Mouse (Mus musculus): ENCODE measurements around the gene Lsamp.
"Not testable (repeated sequence)": the region's sequence is repeated elsewhere in the genome, so short reads cannot be mapped to it uniquely, and the experiment has no call there.

Lsamp gene

DNA sequence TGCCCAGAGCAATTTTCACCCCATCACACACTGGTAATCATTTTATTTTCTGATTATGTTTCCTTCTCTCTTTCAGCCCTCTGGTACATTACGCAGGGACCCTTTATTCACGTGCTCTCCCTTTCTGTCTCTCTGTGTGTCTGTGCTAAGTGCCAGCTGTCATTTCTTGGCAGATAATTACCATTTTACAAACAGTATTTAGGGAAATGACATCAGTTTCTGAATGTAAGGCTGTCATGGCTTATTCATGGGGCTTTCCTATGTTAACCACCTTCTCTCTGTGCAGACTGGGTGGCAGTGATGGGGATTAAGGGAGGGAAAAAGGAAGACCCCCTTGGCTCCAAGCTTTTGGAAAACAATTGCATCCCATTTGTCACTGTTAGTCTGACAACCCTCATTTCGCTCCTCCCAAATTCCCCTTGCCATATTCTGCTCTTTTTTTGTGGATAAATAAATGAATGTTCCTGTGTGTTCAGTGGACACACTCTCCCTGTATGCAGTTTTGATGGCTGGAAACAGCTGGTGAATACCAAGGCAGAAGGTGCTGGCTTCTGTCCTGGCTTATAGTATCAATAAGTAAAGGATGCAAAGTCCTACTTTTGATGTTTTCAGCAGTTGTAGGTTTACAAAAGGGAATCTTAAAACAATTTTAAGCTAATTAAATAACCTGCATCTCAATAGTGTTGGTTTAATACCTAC lies 520.2 kb downstream of the Lsamp start:
- no peak for DNase-seq

DNA sequence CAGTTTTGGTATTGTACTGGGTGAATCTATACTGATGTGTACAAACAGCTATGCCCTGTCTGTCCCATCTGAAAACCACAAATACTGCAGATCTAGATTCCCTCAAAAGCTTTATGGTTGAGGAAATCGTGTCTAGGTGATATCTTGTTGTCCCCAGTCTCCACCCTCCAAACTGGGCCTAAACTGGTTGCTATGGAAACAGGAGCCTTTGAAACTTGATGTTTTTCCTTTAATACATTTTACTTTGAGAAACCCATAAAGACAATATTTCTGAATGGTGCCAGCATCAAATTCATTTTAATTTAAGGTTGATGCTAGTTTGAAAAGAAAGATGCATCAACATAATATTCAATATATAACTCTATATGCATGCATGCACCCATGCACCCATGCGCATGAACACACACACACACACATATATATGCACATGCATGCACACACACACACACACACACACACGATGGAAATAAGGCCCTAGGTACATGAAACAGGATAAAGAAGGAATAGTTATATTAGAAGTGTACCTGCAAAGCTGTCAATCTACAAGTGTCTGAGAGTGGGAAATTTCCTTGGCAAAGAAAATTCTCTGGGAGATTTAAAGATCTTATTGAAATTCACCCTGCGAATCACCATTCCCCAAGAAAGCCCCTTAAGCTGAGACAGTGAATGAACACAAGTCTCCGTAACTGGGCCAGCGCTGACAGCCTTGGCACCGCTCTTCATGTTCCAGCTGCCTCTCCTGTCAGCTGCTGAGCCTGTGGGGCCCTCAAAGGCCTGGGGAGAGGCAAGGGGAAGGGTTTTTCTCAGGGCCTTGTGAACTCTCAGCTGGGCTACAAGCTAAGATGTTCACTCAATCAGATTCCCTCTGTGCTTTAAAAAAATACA lies 525.2 kb downstream of the Lsamp start:
- peak; percentile 11 for DNase-seq

DNA sequence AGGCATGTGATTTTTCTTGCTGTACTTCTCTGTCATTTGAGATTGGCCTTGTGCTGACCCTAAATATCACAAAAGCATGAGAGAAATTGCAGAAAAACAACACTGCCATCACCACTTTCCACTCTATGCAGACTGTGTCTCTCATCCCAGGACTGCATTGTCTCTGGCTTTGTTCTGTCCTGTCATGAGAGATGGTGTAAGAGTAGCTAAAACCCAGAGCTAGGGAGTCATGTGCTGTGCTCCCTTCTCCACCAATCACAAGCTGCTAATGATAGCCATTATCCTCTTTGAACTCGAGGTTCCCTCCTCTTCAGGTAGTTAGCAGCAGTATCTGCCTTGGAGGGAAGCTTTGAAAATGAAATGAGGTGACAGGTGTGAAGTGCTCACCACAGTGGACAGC lies 552.6 kb downstream of the Lsamp start:
- DNase-seq, result no peak

DNA sequence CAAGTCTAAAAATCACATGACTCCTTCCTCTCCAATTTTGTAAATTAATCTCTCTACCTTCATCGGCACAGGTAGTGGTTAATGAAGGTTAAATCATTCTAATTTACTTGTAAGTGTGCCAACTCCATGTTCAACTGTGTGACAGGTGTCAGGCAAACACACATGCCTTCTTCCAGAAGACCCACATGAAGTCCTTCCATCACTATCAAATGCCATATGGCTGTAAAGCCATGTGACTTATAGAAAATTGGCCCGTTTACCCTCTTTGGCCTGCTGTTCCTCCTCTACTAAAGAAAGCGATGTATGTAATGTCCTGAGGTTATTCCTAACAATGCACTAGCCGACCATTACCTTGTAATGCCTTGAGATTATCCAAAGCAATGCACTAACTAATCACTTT lies 565.5 kb downstream of the Lsamp start:
- no peak for DNase-seq

DNA sequence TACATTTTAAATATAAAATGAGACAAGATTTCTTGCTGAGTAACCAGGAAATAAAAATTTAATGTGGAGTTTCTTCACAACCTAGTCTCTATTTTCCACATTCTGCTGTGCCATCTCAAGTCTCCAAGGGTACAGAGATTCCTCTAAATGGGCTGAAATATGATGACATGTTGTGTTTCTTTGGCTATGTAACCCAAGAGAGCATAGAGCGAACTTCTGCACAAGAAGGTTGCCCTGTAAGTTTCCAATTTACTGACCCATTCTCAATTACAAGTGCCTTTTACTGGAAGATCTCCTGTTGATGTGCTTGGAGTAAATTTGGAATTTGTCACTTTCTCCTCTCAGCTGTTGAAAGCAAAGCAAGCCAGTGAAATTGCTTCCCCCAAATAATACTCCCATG lies 571.4 kb downstream of the Lsamp start:
- DNase-seq, result no peak

DNA sequence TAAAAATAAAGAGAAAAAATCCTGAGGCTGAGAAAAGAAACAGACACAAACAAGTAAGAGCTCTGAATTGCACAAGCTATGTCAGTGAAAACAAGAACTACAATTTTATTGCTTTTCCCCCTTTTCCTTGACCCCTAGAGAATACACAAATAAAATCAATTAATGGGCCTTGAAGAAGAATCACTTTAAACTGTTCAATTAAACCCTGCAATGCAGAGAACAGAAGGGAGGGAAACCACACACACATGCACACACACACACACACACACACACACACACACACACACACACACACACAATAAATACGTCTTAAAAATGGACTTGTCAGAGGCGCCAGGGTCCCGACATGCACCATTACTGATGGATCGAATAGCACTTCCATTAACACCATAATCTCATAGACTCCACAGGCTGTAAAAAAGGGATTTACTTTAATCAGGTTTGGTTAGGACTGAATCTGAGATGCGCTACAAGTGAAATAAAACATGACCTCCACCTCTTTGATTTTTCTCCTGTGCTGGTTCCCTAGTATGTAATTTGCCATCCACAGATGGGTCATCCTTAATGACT lies 573.6 kb downstream of the Lsamp start:
- DNase-seq, result no peak

DNA sequence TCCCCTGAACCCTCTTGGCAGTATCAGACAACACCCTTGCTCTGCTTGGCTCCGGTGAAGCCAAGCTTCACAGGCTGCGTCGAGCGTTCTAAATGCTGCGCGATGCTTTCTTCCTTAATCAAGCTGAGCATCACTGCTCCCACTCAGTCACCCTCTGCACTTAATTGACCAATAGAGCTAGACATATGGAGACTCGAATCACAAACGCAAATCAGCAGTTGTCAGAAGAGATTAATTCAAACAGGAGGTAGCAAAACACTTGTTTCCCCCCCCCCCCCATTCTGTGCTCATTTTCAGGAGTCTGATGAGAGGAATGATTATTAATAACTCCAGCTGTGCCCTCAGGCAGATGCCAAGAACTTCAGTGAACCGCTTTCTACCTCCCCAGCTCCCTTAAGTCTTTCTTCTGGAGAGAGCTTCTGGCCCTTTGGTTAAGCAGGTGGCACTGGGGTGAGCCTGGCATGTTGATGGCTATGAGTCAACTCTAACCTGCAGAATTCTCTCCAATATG lies 583.3 kb downstream of the Lsamp start:
- DNase-seq, result peak; percentile 72

DNA sequence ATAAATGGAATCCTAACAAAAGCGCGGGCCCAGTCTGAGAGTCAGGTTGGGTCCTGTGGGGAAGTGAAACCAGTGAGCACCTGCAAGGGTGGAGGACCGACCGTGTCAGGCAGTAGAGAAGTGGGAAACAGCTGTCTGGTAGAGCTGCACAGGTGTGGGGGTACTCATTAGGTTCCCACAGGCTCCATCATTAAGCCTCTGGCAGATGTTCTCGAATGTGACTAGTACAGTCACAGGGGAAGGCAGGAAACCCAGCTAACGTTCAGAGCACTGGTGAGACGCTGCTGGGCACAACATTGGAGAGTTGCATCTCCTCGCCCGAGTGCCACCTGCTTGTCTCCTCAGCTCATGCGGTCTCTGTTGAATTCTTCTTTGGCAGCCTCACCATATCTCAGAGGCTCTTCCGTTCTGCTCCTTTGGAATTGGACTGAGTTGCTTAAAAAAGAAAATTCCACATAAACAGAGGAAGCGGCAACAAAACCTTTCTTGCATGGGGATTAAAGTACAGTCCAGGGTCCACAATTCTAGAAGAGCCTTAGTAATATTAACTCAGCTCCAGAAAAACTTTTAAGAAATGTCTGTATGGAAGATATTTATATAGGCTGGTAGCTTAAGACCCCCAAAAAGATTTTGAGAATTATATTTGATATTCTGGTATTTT lies 588.1 kb downstream of the Lsamp start:
- no peak for DNase-seq

DNA sequence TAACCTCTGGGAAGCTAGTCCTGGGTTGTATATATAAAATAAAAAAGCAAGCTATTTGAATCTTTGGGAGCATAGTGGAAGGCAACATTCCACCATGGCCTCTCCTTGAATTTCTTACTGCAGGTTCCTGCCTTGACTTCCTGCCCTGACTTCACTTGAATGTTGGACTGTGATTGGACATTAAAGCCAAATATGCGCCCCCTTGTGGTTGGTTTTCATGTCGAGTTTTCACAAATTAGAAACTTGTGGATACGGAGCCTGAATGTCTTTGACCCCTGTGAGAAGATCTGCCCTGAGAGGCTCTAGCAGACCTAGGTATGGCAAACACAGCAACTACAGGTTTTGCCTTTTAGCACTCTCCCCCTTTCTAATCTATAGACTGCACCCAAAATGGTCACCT lies 597.9 kb downstream of the Lsamp start:
- DNase-seq, result no peak

DNA sequence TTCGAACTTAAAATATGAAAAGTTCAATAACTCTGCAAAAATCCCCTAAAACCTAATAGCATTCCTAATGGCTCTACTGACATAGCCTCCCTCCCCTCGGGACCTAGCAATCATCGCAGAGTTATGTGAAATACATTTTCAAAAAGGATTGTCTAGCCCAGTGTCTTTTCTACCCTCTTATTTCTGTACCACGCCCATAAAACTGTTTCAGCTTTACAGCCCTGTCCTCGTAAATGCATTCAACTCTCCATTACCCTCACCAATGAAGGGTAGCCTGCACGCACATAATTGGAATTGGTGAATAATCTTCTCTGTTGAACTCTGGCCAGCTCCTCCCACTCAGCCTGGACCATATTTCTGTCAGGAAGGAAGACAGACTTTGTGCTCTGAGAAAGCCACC lies 609.0 kb downstream of the Lsamp start:
- DNase-seq, result no peak

DNA sequence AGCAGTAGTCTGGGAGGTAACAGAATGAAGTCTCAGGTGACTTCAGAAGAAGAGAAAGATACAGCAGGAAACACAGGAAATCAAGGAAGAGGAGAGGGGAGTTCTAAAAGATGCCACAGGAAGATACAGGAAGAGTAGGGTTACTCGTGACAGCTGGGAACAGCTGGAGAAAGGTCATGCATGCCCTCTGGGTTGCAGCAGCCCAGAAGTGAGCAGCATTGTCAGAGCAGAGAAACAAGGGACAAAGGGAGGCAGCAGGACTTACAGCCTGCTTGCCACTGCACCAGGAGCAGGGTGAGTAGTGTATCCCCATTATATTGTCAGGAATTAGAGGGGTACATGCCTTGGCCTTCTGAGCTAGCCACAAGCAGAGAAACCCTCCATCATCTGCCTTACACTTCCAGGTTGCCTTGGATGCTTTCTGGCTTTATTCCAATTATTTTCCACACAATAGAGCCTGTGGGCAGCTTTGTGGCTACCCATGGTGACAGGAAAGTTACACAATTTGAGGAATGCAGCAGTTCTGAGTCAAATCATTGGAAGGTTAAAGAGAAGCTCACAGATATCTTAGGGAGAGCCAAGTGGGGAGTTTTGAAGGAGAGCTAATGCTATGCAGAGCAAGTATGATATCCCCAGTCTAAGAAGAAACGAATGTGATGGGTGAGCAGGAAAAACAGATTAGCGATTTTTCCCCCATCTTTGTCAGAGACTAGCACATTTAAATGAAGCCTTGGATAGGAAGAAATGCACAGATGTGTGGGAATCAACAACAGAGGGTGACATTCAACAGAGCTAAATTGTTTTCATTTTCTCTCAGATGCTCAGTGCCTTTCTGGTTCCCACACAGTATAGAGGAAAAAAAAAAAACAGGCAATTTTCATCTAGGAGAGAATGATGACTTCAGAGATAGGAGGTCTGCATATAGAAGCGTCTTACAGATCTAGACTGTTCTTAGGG lies 617.5 kb downstream of the Lsamp start:
- DNase-seq, result no peak

DNA sequence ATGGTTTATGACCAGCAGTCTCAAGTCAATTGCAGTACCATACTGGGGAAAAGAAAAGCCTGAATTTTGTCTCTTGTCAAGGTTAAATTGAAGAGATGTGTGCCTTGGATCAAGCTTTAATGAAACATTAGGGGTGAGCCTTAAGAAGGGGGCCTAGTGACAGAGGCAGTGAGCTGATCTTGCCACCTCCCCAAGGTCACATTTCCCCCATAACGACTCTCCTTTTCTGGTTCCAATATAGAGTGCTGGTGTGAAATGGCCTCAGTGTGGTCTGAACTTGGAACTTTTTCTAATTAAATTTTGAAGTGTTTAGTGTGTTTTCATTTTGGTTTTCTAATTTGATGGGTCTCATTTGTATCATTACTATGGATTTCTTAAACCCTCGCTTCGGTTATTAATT lies 623.3 kb downstream of the Lsamp start:
- DNase-seq, result no peak

DNA sequence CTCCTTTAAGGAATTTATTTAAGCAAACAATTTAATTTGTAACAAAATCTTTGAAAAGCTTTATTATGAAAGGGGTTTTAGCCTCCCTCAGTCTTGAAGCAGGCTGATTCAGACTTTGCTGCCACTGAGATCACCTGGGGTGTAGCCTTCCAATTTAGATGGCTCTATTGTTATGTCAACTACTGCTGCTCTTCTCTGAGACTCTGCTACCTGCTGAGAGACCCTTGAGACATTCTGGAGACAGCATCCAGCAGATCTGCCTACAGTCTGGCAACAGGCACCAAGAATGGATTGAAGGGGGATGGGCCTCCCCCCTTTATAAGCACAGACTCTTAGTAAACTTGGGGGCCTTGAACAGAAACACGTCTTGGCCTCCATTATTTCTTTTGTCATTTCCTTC lies 632.5 kb downstream of the Lsamp start:
- DNase-seq, result not testable (repeated sequence)

DNA sequence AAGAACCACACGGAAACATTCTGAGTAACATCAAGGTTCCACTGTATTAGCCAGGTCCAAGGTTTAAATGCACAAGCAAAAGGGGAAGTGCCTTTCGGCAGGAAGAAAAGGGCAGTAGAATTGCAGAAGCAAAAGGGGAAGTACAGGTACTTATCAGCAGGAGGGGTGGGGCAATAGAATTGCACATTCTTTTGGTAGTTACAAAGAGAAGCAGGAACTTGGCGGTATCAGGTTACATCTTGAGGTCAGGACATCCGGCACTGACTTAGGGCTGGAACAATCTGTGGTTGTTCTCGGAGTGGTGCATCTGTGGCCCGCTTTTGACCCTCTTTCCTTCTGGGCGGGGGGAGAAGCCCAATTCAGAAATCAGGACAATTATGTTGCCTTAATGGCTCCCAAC lies 636.9 kb downstream of the Lsamp start:
- DNase-seq, result not testable (repeated sequence)

DNA sequence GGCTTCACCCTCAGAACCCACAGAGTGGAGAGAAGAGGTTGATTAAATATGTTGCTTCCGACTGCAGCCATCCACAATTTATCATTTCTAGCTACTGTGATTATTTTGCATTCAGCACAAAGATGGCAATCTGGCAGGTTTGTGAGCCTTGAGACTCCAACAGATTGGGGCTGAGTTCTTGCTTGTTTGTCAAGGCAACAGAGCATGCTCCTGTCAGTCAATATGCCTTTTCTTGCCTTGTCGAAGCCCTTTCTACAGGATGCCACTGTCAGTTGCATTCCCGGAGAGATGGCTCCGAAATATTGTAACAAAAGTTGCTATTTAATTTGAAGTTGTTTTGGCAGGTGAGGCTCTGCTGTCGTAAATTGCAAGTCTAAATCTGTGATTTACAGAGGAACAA lies 643.0 kb downstream of the Lsamp start:
- no peak for DNase-seq

DNA sequence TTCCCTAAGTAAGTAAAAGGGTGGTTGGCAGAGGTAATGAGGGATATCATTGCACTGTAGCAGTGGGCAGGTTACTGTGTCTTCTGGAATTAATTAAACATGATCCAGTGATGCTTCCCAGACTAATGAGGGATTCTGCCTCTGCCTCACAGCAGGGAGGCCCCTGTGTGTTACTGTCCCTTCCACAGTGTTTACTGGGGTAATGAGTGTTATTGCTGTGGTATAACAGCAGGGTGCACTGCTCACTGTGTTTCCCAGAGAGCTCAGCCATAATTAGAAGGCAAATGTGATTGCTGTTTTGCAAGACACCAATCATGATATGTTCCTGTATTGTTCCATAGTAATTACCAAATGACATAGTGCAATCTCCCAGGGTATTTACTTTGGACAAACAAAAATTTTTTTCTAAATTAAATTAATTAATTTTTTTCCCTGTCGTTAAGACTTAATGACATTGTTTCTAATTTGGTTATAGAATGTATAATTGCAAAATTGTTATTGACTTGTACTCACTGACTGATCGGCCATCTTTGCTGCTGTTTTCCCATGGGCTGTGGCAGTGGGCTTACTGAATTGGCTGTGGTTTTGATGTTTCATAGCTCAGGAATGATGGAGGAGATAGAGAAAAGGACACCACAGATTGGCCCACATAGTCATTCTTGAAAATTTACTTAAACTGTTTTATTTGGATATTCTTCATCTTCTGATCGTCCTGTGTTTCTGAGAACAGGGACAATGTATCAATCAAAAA lies 655.6 kb downstream of the Lsamp start:
- DNase-seq, result no peak

DNA sequence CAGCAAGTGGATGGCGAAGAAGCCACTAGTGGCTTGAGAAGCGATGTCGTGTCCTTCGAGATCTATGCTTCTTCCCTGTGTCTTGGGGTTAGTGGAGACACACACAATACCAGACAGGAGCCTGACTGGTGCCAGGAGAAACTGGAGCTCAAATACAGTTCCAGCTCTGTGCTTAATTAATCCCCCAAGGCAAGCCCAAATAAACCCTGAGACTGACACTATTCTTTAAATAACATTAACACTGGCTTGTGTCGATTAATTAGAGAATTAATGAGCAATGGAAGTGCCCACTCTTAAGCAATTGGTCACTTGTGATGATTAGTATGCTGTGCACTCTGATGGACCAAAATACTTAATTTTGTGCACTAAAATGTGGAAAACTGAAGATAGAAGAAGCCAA lies 668.6 kb downstream of the Lsamp start:
- DNase-seq, result no peak

DNA sequence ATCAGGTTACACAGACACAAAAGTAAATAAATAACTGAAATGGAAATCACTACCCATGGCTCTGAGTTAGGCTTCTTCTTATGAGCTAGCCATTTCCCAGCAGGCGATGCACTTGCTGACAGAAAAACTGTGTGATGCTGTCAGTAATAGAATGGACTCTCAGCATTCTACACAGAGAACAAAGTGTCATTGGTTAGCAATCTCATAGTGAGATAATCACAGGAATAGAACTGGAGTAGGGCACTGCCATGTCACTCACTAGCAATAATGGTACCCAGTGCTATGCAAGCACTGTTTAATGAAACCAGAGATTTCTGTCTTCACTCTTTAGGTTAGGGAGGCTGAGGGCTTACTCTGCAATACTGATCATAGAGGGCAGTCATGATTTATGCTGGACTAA lies 669.3 kb downstream of the Lsamp start:
- DNase-seq, result no peak

DNA sequence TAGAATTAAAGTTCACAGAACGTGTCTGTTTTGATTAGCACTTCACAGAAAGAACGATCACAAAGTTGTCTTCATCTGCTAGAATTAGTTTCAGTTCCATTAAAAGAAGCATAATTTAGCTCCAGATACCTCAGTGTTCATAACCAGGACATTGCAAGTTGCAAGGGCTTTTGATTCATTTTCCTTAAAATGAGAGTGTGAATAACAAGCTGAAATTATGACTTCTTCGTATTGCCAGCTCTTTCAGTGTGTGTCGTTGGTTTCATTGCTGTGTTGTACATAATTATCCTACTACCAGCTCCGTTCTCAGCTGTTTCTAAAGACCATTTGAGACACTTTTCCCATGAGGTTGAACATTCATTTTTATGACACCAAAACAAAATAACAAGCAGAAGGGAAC lies 672.2 kb downstream of the Lsamp start:
- DNase-seq, result no peak

DNA sequence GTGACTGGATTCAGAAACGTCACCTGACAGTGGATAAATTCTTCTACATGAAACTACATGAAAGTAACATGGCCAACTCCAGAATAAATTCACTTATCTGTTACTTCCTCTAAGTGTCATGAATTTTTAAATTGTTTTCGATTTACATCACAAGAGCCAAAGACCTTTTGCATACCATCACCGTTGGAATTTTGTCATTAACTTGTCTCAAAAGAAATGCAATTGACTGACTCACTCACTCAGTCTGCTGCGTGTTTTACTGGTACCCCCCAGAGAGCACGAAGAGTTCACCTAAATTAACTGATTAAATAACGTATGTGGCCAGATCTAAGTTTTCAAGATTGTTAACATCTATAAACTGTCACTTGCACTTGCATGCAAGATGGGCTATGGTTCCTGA lies 672.7 kb downstream of the Lsamp start:
- DNase-seq, result no peak

DNA sequence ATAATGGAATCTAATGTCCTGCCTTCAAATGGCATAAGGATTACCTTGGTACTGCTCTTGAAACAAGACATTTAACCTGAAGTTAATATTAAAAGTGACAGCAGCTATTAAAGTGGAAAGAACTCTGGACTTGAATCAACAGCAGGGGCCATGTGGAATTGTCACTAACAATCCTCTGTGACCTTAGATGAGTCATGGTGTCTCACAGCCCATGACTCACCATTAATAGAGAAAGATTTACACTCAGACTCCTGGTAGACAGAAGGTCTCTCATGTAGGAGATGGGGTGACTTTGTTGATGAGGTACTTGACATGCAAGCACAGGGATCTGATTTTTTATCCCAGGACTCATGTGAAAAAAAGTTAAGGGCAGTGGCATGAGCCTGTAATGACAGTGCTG lies 701.4 kb downstream of the Lsamp start:
- DNase-seq, result no peak

Data from cerebellum, adult 9-10 months (tissue).